Mouse (Mus musculus) lung, embryonic 15.5 days (tissue): Measurements from ENCODE around the gene Cant1. TPM values are rescaled to one million over a fixed set of nuclear protein-coding genes. Genes with fewer than 3 reads are reported as not detected.

Source experiments
- ATAC-seq: fragments of 200-750 bp; cut with Nextera tagmentation; 2 replicates; pipeline ENCODE4 v1.8.0; 2017; ENCODE audit warnings: moderate number of reproducible peaks, borderline replicate concordance; ENCODE audit not compliant: low FRiP score, low TSS enrichment; ENCODE audit errors: extremely low read depth
- H3K27ac ChIP-seq: fragments of 300-500 bp; sonication (generic); 2 replicates; pipeline ENCODE4 v1.5.1; 2015; ENCODE audit warnings: moderate library complexity, mild to moderate bottlenecking, inconsistent platforms
- H3K27me3 ChIP-seq: fragments of 300-500 bp; sonication (generic); 2 replicates; pipeline ENCODE4 v1.6.1; 2015; ENCODE audit warnings: inconsistent platforms
- H3K36me3 ChIP-seq: fragments of 300-500 bp; sonication (generic); 2 replicates; pipeline ENCODE4 v1.6.1; 2015; ENCODE audit warnings: inconsistent platforms
- H3K4me1 ChIP-seq: fragments of 300-500 bp; sonication (generic); 2 replicates; pipeline ENCODE4 v1.6.1; 2015; ENCODE audit warnings: inconsistent platforms
- H3K4me2 ChIP-seq: fragments of 300-500 bp; sonication (generic); 2 replicates; pipeline ENCODE4 v1.6.1; 2015; ENCODE audit warnings: inconsistent platforms, mild to moderate bottlenecking, moderate library complexity
- H3K4me3 ChIP-seq: fragments of 300-500 bp; sonication (generic); 2 replicates; pipeline ENCODE4 v1.5.1; 2015; ENCODE audit warnings: mild to moderate bottlenecking, inconsistent platforms
- H3K9ac ChIP-seq: fragments of 300-500 bp; sonication (generic); 2 replicates; pipeline ENCODE4 v1.6.1; 2015; ENCODE audit warnings: inconsistent platforms
- H3K9me3 ChIP-seq: fragments of 300-500 bp; sonication (generic); 2 replicates; pipeline ENCODE4 v1.6.1; 2016; ENCODE audit warnings: inconsistent platforms
- WGBS: fragments of 180-500 bp; shearing (Covaris S2); methylation state at CpG from one replicate; pipeline ENCODE4 v1.1.7; 2015; 5-methylcytosine and 5-hydroxymethylcytosine counted together
- polyA plus RNA-seq: library from polyadenylated mRNA; unstranded; fragments of >200 nt; fragmentation: Nextera tagmentation; extraction: Ambion mirVana; gene quantifications from 2 replicates; pipeline ENCODE4 v1.2.1, GENCODE M21; 2015

The Cant1 gene
- polyA plus RNA-seq, 1 experiment from 2014 or later: 33.7 TPM

DNA sequence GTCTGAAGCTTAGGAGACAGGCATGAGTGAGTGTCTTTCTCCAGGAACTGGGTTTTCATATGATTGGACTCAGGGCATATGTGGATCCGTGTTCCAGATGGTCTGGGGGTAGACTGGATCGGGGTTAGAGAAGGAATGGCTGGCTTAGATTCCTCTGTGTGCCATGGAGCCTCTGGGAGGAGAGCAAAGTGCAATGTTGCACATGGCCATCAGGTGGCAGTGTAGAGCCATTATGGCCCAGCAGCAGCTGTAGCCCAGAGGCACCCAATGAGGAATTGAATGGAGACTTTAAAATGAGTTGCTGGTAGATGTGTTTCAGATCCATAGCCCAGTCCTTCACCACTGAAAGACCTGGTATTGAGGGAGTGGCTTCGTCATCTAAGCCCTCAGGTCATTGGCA, 27.0 kb upstream of the Cant1 start:
- no peaks in the 10 kb centered on the region for H3K27me3 ChIP-seq
- H3K27ac ChIP-seq: no peak overlapping the region
- no peaks in the 10 kb centered on the region for H3K36me3 ChIP-seq
- 0 out of 2 replicates have a peak, but pooled peaks have one; percentile 47 for ATAC-seq
- H3K4me3 ChIP-seq: no peak overlapping the region
- WGBS: 10% methylated on average over 3 of the region's 3 CpGs
- no peak overlapping the region for H3K4me2 ChIP-seq
- H3K9ac ChIP-seq: no peak overlapping the region
- peaks cover 6% of the 10 kb centered on the region for H3K4me1 ChIP-seq
- no peaks in the 10 kb centered on the region for H3K9me3 ChIP-seq

DNA sequence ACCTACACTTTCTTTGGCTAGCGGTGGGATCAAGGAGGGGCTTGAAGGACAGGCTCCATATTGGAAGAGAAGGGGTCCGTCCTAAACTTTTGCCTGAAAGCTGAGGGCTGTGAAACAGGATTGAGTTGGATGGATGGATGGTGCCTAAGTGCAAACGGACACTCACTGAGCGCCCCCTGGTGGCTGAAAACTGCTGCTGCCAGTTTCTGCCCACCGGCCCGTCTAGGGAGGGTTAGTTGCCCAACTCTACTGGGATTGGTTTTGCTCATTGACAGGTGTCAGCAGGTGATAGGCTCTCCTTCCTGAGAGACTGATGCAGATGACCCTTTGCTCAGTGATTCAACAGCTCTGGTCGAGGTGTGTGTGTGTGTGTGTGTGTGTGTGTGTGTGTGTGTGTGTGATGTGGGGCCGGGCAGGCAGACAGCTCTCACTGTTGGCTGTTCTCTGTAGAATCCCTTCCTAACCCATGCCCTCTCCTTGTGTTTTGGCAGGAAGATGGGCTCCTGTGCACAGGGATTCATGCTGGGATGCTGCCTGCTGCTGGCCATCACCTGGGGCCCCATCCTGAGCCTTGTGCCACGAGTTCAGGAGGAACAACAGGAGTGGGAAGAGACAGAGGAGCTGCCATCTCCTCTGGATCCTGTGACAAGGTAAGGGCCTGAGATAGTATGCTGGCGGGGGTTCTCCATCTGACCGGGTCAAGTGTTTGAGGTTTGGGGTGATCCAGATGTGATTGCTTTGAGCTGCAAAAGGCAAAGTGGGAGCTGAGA, 24.5 kb upstream of the Cant1 start:
- no peak overlapping the region for H3K27ac ChIP-seq
- H3K9ac ChIP-seq: no peak overlapping the region
- ATAC-seq: peak; percentile 33; the same call in 1 of the 2 replicates
- no peaks in the 10 kb centered on the region for H3K9me3 ChIP-seq
- H3K27me3 ChIP-seq: no peaks in the 10 kb centered on the region
- no peak overlapping the region for H3K4me2 ChIP-seq
- no peaks in the 10 kb centered on the region for H3K36me3 ChIP-seq
- peaks cover 17% of the 10 kb centered on the region for H3K4me1 ChIP-seq
- no peak overlapping the region for H3K4me3 ChIP-seq
- WGBS: 29% methylated on average over 11 of the region's 11 CpGs

DNA sequence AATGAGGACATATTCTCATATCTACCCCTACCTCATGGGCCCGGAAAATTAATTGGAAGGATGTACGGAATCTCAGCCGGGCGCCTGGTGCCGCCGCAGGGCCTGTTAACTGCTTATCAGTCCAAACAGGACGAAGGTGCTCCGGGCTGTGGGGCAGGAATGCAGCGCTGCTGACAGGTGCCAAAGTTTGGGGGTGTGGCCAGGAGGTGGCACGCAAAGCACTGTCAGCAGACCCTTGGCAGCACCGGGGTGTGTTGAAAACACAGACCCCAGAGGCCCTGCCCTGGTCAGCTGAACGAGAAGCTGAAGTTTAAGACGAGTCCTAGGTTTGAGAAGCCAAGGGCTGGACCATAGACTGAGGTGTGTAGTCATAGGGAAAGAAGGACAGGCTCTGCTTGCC, 23.8 kb upstream of the Cant1 start:
- Histone ChIP-seq H3K36me3 (no peaks in the 10 kb centered on the region), H3K4me3 (no peak overlapping the region), H3K4me1 (peaks cover 20% of the 10 kb centered on the region), H3K27ac (no peak overlapping the region), H3K9me3 (no peaks in the 10 kb centered on the region), H3K27me3 (no peaks in the 10 kb centered on the region), H3K4me2 (no peak overlapping the region), H3K9ac (no peak overlapping the region)
- ATAC-seq: 0 out of 2 replicates have a peak, but pooled peaks have one; percentile 2
- 38% methylated on average over 13 of the region's 13 CpGs for WGBS

DNA sequence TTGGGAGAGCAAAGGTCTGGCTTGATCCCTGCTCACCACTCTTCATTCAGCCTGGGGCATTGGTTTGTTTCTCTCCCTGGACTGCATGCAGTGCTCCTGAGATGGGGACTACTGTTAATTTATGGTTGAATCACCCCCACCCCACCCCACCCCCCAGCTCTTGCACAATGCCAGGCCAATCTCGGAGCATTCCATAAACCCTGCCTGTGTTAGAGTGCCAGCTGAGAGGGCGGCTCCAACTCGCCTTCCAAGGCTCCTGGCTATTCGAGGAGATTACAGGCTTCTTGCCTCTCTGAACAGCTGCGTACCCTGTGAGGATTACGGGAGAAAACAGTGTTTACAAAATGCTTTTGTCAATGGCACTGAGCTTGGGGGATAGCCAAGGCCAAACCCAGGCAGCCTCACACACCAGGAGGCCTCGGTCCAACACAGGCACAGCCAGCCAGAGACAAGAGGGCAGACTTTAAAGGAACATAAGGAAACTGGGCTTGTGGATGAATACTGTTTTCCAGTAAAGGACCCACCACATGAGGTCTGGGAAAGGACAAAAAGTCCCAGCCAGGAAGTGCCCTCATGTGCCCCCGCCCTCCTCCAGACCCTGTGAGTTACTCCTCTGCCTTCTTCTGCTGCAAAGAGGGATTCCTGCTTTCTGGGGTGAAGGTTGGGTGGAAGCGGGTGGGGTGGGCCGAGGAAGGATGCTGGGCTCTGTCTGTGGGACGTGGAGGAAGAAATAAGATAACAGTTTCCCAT, 20.0 kb upstream of the Cant1 start:
- no peak overlapping the region for H3K4me3 ChIP-seq
- H3K9me3 ChIP-seq: no peaks in the 10 kb centered on the region
- H3K27me3 ChIP-seq: no peaks in the 10 kb centered on the region
- peak; percentile 24; the same call in 1 of the 2 replicates for ATAC-seq
- no peak overlapping the region for H3K4me2 ChIP-seq
- H3K4me1 ChIP-seq: peaks cover 30% of the 10 kb centered on the region
- no peak overlapping the region for H3K9ac ChIP-seq
- H3K36me3 ChIP-seq: no peaks in the 10 kb centered on the region
- H3K27ac ChIP-seq: peak overlapping the region; percentile 45
- 28% methylated on average over 11 of the region's 11 CpGs for WGBS

DNA sequence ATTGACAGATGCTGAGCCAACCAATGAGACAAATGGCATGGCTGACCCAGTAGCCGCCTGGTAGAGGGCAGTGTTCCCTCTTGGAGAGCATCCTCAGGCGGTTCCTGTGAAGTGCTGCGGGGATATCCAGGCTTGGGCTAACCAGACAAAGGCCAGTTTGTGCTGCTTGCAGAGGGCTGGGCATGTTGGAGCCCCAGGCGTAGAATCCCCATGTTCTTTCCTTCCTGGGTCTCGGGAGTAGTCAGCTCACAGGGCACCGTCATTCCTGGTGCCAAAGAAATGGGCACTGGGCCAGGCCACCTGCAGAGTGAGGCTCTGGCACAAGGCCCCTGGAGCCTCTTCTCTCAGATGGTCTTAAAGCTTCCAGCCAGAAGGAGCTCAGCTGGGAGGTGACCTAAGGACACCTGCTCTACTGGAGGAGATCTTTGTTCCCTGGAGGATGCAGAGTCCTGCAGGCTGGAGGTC, 17.6 kb upstream of the Cant1 start:
- Histone ChIP-seq H3K4me2 (no peak overlapping the region), H3K9me3 (no peaks in the 10 kb centered on the region), H3K27me3 (no peaks in the 10 kb centered on the region), H3K4me1 (peaks cover 39% of the 10 kb centered on the region), H3K4me3 (no peak overlapping the region), H3K9ac (no peak overlapping the region), H3K36me3 (no peaks in the 10 kb centered on the region), H3K27ac (no peak overlapping the region)
- 0 out of 2 replicates have a peak, but pooled peaks have one; percentile 2 for ATAC-seq
- WGBS: 31% methylated on average over 6 of the region's 6 CpGs

DNA sequence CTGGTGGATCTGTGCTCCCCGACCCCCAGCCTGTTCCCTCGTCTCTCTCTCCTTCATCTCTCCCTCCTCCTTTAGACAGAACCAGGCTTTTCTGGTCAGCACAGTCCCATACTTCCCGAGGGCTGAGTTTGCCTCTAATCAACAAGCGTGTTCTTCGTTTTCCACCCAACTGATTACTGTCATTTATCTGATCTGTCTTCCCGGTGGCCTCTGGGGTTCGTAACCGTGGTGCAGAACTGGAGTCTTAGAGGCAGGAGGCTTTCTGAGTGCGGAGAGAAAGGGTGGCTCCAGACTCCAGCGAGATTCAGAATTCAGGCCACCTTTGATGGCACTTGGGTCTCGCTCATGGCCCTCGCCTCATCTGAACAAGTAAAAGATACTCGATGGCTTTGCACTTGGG, 15.2 kb upstream of the Cant1 start:
- Histone ChIP-seq H3K4me2 (peak overlapping the region; percentile 56), H3K4me3 (peak overlapping the region; percentile 26), H3K27me3 (no peaks in the 10 kb centered on the region), H3K9me3 (no peaks in the 10 kb centered on the region), H3K27ac (peak overlapping the region; percentile 30; the same call in 1 of the 2 replicates), H3K9ac (no peak overlapping the region), H3K36me3 (no peaks in the 10 kb centered on the region), H3K4me1 (peaks cover 53% of the 10 kb centered on the region)
- WGBS: 36% methylated on average over 13 of the region's 13 CpGs
- no peak for ATAC-seq

DNA sequence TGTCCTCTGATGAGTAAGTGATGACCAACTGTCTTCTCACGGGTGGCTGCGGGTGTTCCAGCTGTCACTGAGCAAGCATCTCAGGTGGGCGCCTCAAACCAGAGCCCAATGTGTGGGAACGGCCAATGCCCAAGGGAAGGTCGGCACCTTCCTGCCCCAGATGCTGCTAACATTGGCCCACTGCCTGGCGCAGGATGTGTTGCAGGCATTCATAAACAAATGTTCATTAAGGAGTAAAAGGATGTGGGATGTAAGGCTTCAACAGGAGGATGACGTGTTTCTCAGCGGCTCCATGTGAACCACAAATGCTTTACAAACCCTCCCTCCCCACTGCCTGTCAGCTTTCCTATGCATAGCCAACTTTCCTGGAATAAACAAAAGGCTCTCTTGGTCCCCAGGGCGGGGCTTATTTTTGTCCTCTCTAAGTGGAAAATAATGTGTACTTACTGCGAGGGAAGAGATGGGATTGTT, 14.5 kb upstream of the Cant1 start:
- no peaks in the 10 kb centered on the region for H3K27me3 ChIP-seq
- H3K4me3 ChIP-seq: peak overlapping the region; percentile 26
- H3K9me3 ChIP-seq: no peaks in the 10 kb centered on the region
- peak overlapping the region; percentile 56 for H3K4me2 ChIP-seq
- WGBS: 41% methylated on average over 10 of the region's 10 CpGs
- ATAC-seq: no peak
- no peak overlapping the region for H3K9ac ChIP-seq
- peaks cover 53% of the 10 kb centered on the region for H3K4me1 ChIP-seq
- no peaks in the 10 kb centered on the region for H3K36me3 ChIP-seq
- peak overlapping the region; percentile 30; the same call in 1 of the 2 replicates for H3K27ac ChIP-seq

DNA sequence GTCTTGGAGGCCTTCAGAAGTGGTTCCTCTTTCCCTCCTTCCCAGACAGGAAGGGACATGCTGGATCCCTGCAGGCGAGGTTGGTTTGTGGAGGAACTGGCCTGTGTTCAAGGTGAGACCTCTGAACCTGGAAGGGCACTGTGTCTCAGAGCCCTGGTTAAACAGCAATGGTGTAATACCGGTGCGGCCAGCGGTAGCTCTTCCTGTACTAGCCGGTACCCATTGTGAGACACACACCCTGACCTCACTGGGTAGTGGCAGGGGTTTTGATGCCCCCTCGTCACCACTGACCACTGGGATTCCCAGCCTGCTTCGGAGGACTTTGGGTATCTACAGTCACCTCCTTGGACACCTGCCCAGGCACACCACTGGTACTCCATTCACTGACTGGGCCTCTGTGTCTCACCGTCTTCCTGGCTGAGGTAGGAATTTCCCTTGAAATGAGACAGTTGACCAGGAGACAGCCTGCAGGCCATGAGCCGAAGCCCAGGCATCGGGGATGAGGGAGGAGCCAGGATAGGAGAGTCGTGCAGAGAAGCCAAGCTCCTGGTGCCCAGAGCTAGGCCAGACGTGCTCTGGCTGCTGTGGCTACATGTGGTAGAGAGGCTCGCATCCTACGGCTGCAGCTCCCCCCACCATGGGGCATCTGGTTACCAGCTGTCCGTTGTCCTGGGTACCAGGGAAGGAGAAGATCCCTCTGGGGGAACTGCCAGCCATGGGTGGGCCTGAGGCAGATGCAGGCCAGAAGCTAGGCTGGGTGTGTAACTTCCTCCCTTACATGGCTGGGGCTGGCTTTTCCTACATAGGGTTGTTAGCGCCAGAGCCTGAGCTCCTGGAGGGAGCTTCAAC, 12.4 kb upstream of the Cant1 start:
- Histone ChIP-seq H3K9ac (no peak overlapping the region), H3K4me3 (no peak overlapping the region), H3K36me3 (no peaks in the 10 kb centered on the region), H3K27ac (no peak overlapping the region), H3K27me3 (no peaks in the 10 kb centered on the region), H3K9me3 (no peaks in the 10 kb centered on the region), H3K4me2 (no peak overlapping the region), H3K4me1 (peaks cover 56% of the 10 kb centered on the region)
- ATAC-seq: no peak
- 77% methylated on average over 16 of the region's 16 CpGs for WGBS

DNA sequence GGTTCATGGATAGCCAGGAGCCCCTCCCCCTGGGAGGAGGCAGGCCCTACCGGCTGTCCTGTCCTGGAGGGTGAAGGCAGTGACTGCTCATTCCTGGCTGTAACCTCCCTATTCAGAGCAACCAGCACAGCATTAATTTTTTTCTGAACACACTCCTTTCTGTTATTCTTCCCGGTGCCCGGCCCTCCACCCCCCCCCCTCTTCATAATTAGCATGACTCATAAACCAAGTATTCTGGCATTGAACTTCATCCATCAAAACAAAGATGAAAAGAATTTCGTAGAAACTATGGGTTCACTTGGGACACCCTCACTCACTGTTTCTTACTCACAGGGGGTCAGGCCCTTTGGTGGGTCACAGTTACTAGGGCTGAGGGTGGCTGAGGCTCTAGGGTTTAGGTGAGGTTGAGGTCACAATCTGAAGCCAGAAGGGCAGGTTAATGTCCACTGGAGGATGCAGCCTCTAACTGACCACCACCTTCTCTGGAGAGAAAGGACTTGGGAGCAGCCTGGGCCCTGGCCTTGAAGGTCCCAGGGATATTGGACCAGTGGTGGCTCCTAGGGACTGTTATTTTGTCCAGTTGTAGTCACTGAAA, 11.5 kb upstream of the Cant1 start:
- 7% methylated on average over 4 of the region's 4 CpGs for WGBS
- no peaks in the 10 kb centered on the region for H3K36me3 ChIP-seq
- H3K9me3 ChIP-seq: no peaks in the 10 kb centered on the region
- H3K4me2 ChIP-seq: peak overlapping the region; percentile 17; the same call in 1 of the 2 replicates
- no peak overlapping the region for H3K27ac ChIP-seq
- peaks cover 55% of the 10 kb centered on the region for H3K4me1 ChIP-seq
- H3K27me3 ChIP-seq: no peaks in the 10 kb centered on the region
- no peak overlapping the region for H3K9ac ChIP-seq
- ATAC-seq: no peak
- no peak overlapping the region for H3K4me3 ChIP-seq

DNA sequence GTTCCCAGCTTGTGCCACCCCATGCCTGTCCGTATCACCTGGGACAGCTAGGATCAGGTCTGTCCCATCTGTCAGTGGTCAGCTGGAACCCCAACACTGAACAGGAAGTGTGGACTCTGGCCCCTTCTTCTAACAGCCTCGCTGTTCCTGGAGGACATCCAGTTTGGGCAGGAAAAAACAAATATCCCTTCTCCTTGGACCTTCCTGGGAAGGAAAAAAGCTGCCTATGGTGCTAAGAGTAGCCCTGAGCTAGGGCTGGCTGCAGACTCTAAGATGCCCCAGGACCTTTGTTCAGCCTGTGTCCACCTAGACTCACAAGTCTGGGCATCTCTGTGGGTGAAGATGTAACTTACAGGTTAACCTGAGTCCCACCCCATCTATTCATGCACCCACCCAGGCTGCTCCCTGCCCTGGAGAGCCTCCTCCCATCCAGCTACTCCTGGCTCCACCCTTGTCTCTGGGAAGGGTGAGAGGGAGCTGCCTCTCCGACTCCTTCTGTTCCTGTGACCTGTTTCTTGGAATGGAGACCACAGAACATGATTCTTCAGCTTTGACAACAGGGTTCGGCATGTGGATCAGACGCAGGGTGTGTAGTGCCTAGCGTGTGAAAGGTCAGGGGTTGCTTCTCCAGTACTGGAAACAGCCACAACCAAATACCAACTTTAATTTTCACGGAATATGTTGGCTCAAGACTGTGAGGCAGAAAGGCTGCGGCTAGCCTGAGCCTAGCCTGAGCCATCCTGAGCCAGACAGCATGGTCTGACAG, 10.2 kb upstream of the Cant1 start:
- peak; percentile 21; the same call in 1 of the 2 replicates for ATAC-seq
- Histone ChIP-seq H3K4me2 (peak overlapping the region; percentile 58), H3K27me3 (no peaks in the 10 kb centered on the region), H3K27ac (peak overlapping the region; percentile 72), H3K4me3 (peak overlapping the region; percentile 35), H3K36me3 (no peaks in the 10 kb centered on the region), H3K4me1 (peaks cover 64% of the 10 kb centered on the region), H3K9ac (peak overlapping the region; percentile 28; the same call in 1 of the 2 replicates), H3K9me3 (no peaks in the 10 kb centered on the region)
- WGBS: 29% methylated on average over 8 of the region's 8 CpGs
